Mouse (Mus musculus): ENCODE measurements around the gene Magi1. TPM values are rescaled to one million over a fixed set of nuclear protein-coding genes. Genes with fewer than 3 reads are reported as not detected.
A peak's percentile ranks its signal among the peaks of the same experiment; 100 is the strongest.

Magi1 gene
- polyA plus RNA-seq, 1 experiment from 2014 or later = 6.8 TPM

DNA sequence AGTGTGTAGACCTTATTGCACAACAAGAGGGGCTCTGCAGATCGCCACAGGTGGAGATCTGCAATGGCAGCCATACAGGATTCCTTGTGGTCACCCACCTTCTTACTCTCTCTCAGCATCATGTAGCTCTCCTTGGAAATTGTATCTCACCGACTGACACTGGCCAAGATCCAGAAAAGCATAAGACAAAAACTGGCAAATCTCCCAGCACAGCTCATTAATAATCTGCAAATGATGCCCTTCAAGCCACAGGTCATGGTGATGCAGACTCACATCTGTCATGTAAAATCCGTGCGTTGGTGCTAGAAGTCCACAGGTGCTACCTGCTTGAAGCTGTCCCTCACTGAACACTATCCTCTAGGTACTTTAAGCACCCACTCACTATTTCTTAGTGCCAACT lies 448.5 kb downstream of the Magi1 start:
- H3K4me2 ChIP-seq (ENCODE audit: low read depth, low read length) = no peak overlapping the region
- ATAC-seq (ENCODE audit: low read depth) (no peak), DNase-seq (ENCODE audit: low spot score) (no peak)
- 71% methylated on average over 4 of the region's 4 CpGs for WGBS
- H3K9ac ChIP-seq (ENCODE audit: low read depth, low read length) = no peak overlapping the region
- no peaks in the 10 kb centered on the region for H3K4me1 ChIP-seq (ENCODE audit: control insufficient read depth, insufficient read depth, low read length)
- H3K27me3 ChIP-seq (replicated peaks; ENCODE audit: control insufficient read depth, insufficient read depth, low read length) = no peaks in the 10 kb centered on the region
- H3K9me3 ChIP-seq (ENCODE audit: control insufficient read depth, low read length) = no peaks in the 10 kb centered on the region
- no peaks in the 10 kb centered on the region for H3K36me3 ChIP-seq (ENCODE audit: control insufficient read depth, insufficient read depth, low read length)
- H3K4me3 ChIP-seq (ENCODE audit: low read depth, low read length) = no peak overlapping the region
- H3K27ac ChIP-seq (replicated peaks; ENCODE audit: low read depth, low read length) = no peak overlapping the region

DNA sequence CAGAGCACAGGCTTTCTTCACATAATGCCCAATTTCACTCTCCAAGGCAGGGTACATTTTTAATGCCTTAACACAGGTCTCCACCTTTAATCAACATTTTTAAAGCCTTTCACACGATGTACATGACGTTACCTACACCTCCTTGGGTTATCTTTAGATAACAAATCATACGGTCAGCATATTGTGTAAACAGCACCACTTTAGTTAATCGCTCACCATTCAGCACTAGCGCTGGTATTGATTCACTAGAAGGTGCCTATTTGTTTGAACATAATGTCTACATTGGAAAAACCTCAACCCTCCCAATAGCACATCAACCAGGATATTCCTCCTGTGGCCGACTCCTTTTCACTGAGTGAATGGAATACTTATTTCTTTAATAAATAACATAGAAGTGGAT lies 455.5 kb downstream of the Magi1 start:
- H3K4me2 ChIP-seq (ENCODE audit: low read depth, low read length) = no peak overlapping the region
- no peaks in the 10 kb centered on the region for H3K36me3 ChIP-seq (ENCODE audit: control insufficient read depth, insufficient read depth, low read length)
- 89% methylated on average over 6 of the region's 6 CpGs for WGBS
- no peak overlapping the region for H3K9ac ChIP-seq (ENCODE audit: low read depth, low read length)
- H3K4me3 ChIP-seq (ENCODE audit: low read depth, low read length) = no peak overlapping the region
- DNase-seq (ENCODE audit: low spot score) (no peak), ATAC-seq (ENCODE audit: low read depth) (no peak)
- no peaks in the 10 kb centered on the region for H3K9me3 ChIP-seq (ENCODE audit: control insufficient read depth, low read length)
- H3K27ac ChIP-seq (replicated peaks; ENCODE audit: low read depth, low read length) = no peak overlapping the region
- no peaks in the 10 kb centered on the region for H3K27me3 ChIP-seq (replicated peaks; ENCODE audit: control insufficient read depth, insufficient read depth, low read length)
- H3K4me1 ChIP-seq (ENCODE audit: control insufficient read depth, insufficient read depth, low read length) = peaks cover 6% of the 10 kb centered on the region; the same call in 1 of the 2 replicates

DNA sequence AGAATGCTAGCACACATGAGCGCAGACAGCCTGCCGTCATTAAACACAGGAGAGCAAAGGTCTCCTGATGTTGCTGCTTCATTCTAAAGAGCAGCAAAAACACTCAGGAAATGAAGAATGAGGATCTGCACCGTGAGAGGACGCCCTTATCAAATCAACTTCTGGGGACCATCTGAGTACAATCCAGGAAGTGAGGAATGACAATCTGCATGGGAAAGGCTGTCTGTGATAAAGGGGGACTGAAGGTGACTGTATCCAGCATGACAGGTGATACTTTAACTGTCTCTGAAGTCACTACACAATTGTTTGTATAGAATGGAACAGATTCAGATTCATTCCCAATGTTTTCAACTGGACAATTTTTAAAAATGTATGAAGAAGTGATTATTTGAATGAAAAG lies 456.8 kb downstream of the Magi1 start:
- no peaks in the 10 kb centered on the region for H3K9me3 ChIP-seq (ENCODE audit: control insufficient read depth, low read length)
- no peak overlapping the region for H3K27ac ChIP-seq (replicated peaks; ENCODE audit: low read depth, low read length)
- H3K9ac ChIP-seq (ENCODE audit: low read depth, low read length) = no peak overlapping the region
- H3K27me3 ChIP-seq (replicated peaks; ENCODE audit: control insufficient read depth, insufficient read depth, low read length) = no peaks in the 10 kb centered on the region
- H3K4me1 ChIP-seq (ENCODE audit: control insufficient read depth, insufficient read depth, low read length) = peaks cover 12% of the 10 kb centered on the region
- DNase-seq (ENCODE audit: low spot score) (no peak), ATAC-seq (ENCODE audit: low read depth) (no peak)
- no peaks in the 10 kb centered on the region for H3K36me3 ChIP-seq (ENCODE audit: control insufficient read depth, insufficient read depth, low read length)
- H3K4me2 ChIP-seq (ENCODE audit: low read depth, low read length) = no peak overlapping the region
- no peak overlapping the region for H3K4me3 ChIP-seq (ENCODE audit: low read depth, low read length)
- WGBS = 56% methylated on average over 4 of the region's 4 CpGs

DNA sequence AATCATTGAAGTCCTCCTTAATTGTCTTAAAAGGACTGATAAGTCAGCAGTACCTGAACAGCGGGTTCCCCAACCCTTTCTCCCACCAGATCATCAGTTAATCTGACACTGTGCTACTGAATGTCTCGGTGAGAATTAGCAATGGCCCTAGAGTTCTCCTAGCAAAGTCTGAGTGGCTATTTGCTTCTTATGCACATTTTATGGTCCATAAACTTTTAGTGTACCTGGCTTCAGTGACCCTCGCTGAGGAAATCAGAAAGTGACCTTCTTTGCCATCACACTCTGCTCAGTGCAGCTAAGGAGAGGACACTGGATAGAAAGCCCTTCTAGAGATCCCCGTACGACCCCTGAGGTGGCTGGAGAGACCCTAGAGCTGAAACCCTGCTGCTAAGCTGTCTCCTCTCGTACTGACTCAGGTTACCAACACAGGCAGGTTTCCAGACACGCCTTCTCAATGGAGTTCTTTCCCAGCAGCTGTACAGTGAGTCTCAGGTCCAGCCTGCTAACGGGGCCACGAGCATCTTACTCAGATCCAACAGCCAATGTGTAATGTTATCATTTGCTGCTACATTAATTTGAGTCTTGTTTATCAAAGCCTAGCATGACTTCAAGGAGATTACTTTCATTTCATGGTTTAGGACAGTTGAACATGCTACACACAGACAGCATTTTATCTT lies 461.4 kb downstream of the Magi1 start:
- H3K36me3 ChIP-seq (ENCODE audit: control insufficient read depth, insufficient read depth, low read length) = no peaks in the 10 kb centered on the region
- no peak overlapping the region for H3K27ac ChIP-seq (replicated peaks; ENCODE audit: low read depth, low read length)
- H3K9me3 ChIP-seq (ENCODE audit: control insufficient read depth, low read length) = no peaks in the 10 kb centered on the region
- DNase-seq (ENCODE audit: low spot score) = peak; percentile 56
- H3K9ac ChIP-seq (ENCODE audit: low read depth, low read length) = no peak overlapping the region
- no peak overlapping the region for H3K4me3 ChIP-seq (ENCODE audit: low read depth, low read length)
- H3K27me3 ChIP-seq (replicated peaks; ENCODE audit: control insufficient read depth, insufficient read depth, low read length) = no peaks in the 10 kb centered on the region
- H3K4me1 ChIP-seq (ENCODE audit: control insufficient read depth, insufficient read depth, low read length) = peaks cover 25% of the 10 kb centered on the region
- no peak for ATAC-seq (ENCODE audit: low read depth)
- WGBS = 62% methylated on average over 9 of the region's 9 CpGs
- H3K4me2 ChIP-seq (ENCODE audit: low read depth, low read length) = no peak overlapping the region

DNA sequence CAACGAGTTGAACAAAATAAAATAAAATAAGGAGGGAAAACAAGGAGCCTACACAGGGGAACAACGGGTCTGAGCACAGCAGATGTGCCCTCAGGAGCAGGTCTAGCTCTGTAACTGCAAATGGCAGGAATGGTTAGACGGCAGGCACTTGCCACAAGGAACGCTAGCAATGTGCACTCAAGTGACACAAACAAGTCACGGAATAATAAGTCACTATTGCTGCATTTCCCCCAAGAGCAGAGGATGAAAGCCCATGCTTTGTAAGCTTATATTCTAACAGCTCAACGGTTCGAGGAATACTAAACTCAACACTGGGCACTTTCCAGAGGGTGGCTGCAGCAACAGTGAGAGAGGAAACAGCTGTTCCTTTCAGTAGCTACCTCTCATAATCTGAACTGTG lies 462.2 kb downstream of the Magi1 start:
- ATAC-seq (ENCODE audit: low read depth) = 0 out of 2 replicates have a peak, but pooled peaks have one; percentile 34
- DNase-seq (ENCODE audit: low spot score) = peak; percentile 60
- Histone ChIP-seq H3K4me1 (ENCODE audit: control insufficient read depth, insufficient read depth, low read length) (peaks cover 24% of the 10 kb centered on the region), H3K9me3 (ENCODE audit: control insufficient read depth, low read length) (no peaks in the 10 kb centered on the region), H3K36me3 (ENCODE audit: control insufficient read depth, insufficient read depth, low read length) (no peaks in the 10 kb centered on the region), H3K27me3 (replicated peaks; ENCODE audit: control insufficient read depth, insufficient read depth, low read length) (no peaks in the 10 kb centered on the region), H3K27ac (replicated peaks; ENCODE audit: low read depth, low read length) (no peak overlapping the region), H3K4me3 (ENCODE audit: low read depth, low read length) (no peak overlapping the region), H3K4me2 (ENCODE audit: low read depth, low read length) (no peak overlapping the region), H3K9ac (ENCODE audit: low read depth, low read length) (no peak overlapping the region)
- WGBS = 35% methylated on average over 7 of the region's 7 CpGs

DNA sequence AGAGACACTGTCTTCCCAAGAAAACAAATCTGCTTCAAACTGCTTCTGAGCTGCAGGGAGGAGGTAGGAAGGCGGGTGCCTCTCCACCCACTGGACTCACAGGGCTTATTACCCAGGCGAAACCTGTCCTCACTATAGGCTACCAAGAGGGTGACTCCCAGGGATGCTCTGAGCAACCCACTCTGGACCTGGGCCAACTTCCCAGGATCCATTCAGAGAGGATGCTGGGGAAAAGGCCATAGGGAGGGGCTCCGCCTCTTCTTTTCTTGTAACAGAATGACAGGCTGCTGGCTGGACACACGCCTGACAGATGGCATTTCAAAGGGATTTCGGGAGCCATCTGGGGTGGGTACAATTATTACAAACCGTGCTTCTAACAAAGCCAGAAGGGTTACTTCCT lies 463.8 kb downstream of the Magi1 start:
- ATAC-seq (ENCODE audit: low read depth) (peak; percentile 91), DNase-seq (ENCODE audit: low spot score) (peak; percentile 92)
- H3K9ac ChIP-seq (ENCODE audit: low read depth, low read length) = no peak overlapping the region
- no peaks in the 10 kb centered on the region for H3K27me3 ChIP-seq (replicated peaks; ENCODE audit: control insufficient read depth, insufficient read depth, low read length)
- 18% methylated on average over 6 of the region's 6 CpGs for WGBS
- H3K4me2 ChIP-seq (ENCODE audit: low read depth, low read length) = peak overlapping the region; percentile 36
- H3K36me3 ChIP-seq (ENCODE audit: control insufficient read depth, insufficient read depth, low read length) = no peaks in the 10 kb centered on the region
- peak overlapping the region; percentile 19; the same call in 1 of the 2 replicates for H3K27ac ChIP-seq (replicated peaks; ENCODE audit: low read depth, low read length)
- no peak overlapping the region for H3K4me3 ChIP-seq (ENCODE audit: low read depth, low read length)
- peaks cover 24% of the 10 kb centered on the region for H3K4me1 ChIP-seq (ENCODE audit: control insufficient read depth, insufficient read depth, low read length)
- H3K9me3 ChIP-seq (ENCODE audit: control insufficient read depth, low read length) = no peaks in the 10 kb centered on the region

DNA sequence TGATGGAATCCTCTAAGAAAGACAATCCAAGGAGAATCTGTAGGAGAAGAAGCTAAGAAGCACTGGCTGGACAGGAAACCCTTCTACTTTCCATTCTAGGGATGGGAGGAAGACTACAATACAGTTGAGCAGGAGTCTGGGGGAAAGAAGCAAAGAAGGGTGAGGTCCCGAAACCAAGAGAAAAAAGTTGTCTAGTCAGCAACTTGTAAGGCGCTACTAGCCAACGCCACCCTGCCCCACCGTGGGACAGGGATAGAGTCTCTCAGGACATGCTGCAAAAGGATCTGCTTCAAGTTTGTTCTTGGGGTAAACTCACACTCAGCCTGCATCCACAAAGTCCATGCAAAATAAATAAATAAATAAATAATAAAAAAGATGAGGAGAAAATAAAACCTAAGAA lies 464.4 kb downstream of the Magi1 start:
- H3K27ac ChIP-seq (replicated peaks; ENCODE audit: low read depth, low read length) = no peak overlapping the region
- H3K27me3 ChIP-seq (replicated peaks; ENCODE audit: control insufficient read depth, insufficient read depth, low read length) = no peaks in the 10 kb centered on the region
- peaks cover 24% of the 10 kb centered on the region for H3K4me1 ChIP-seq (ENCODE audit: control insufficient read depth, insufficient read depth, low read length)
- 90% methylated on average over 4 of the region's 4 CpGs for WGBS
- no peaks in the 10 kb centered on the region for H3K9me3 ChIP-seq (ENCODE audit: control insufficient read depth, low read length)
- no peak overlapping the region for H3K4me3 ChIP-seq (ENCODE audit: low read depth, low read length)
- DNase-seq (ENCODE audit: low spot score) (no peak), ATAC-seq (ENCODE audit: low read depth) (no peak)
- no peak overlapping the region for H3K9ac ChIP-seq (ENCODE audit: low read depth, low read length)
- no peaks in the 10 kb centered on the region for H3K36me3 ChIP-seq (ENCODE audit: control insufficient read depth, insufficient read depth, low read length)
- H3K4me2 ChIP-seq (ENCODE audit: low read depth, low read length) = no peak overlapping the region

DNA sequence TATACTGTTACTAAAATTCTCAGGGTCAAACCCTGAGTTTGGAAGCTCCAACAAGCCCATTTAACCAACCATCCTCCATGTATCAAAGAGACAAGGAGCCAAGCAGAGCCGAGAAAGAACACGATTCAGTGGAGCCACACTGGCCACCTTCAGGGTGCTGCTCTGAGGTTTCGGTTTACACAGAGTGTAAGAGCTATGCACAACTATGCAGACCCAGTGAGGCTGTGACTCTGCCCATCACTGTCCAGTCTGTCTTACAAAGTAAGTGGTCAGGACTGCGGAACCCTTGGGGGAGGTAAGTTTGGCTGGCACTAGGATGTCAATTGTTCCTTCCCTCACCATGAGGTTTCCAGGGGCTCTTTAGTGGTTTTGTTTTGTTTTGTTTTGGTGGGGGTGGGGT lies 465.2 kb downstream of the Magi1 start:
- WGBS = 66% methylated on average over 4 of the region's 4 CpGs
- no peak for ATAC-seq (ENCODE audit: low read depth)
- DNase-seq (ENCODE audit: low spot score) = no peak

DNA sequence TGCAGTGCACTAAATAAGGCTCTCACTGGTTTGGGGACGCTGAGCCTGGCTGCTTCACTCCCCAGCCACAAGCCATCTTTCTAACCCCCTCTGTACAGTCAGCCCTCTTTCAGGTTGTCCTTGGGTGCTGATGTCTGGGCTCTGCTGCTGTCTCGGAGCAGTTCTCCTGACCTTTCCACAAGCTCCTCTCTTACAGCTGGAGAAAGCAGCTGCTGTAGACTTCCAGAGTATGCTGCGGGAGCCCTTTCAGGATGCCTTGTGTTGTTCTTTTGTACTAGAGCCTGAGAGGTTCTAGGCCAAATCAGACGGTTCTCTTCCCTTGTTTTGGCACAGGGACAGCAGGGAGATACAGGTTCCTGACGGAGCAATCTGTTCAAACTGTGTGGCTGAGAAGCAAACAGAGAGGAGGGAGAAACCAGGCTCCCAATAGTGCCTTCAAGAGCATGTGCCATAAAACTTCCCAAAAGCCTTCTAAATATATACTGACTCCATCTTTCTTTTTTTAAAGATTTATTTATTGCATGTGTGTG lies 478.2 kb downstream of the Magi1 start:
- DNase-seq (ENCODE audit: low spot score) (no peak), ATAC-seq (ENCODE audit: low read depth) (no peak)
- Histone ChIP-seq H3K9ac (ENCODE audit: low read depth, low read length) (no peak overlapping the region), H3K9me3 (ENCODE audit: control insufficient read depth, low read length) (no peaks in the 10 kb centered on the region), H3K4me3 (ENCODE audit: low read depth, low read length) (no peak overlapping the region), H3K4me2 (ENCODE audit: low read depth, low read length) (no peak overlapping the region), H3K27ac (replicated peaks; ENCODE audit: low read depth, low read length) (no peak overlapping the region), H3K36me3 (ENCODE audit: control insufficient read depth, insufficient read depth, low read length) (no peaks in the 10 kb centered on the region), H3K4me1 (ENCODE audit: control insufficient read depth, insufficient read depth, low read length) (no peaks in the 10 kb centered on the region), H3K27me3 (replicated peaks; ENCODE audit: control insufficient read depth, insufficient read depth, low read length) (no peaks in the 10 kb centered on the region)
- WGBS = 85% methylated on average over 5 of the region's 5 CpGs

More for the DNA sequence above, 465.2 kb downstream of the Magi1 start:
- Histone ChIP-seq H3K27ac (replicated peaks; ENCODE audit: low read depth, low read length) (no peak overlapping the region), H3K4me2 (ENCODE audit: low read depth, low read length) (no peak overlapping the region), H3K27me3 (replicated peaks; ENCODE audit: control insufficient read depth, insufficient read depth, low read length) (no peaks in the 10 kb centered on the region), H3K4me3 (ENCODE audit: low read depth, low read length) (no peak overlapping the region), H3K9me3 (ENCODE audit: control insufficient read depth, low read length) (no peaks in the 10 kb centered on the region), H3K36me3 (ENCODE audit: control insufficient read depth, insufficient read depth, low read length) (no peaks in the 10 kb centered on the region), H3K4me1 (ENCODE audit: control insufficient read depth, insufficient read depth, low read length) (peaks cover 24% of the 10 kb centered on the region), H3K9ac (ENCODE audit: low read depth, low read length) (no peak overlapping the region)
